Mouse (Mus musculus) testis, adult 2 months (tissue): ENCODE measurements around the gene Kalrn.

Source experiments
- CTCF ChIP-seq: fragments of 200-500 bp; IDR thresholded peaks from 2 replicates; pipeline ENCODE4 v1.5.1; 2012; ENCODE audit warnings: low read depth, mild to moderate bottlenecking, inconsistent platforms, low read length, moderate library complexity; ENCODE audit not compliant: control insufficient read depth, insufficient read depth, insufficient replicate concordance
- POLR2A ChIP-seq: fragments of 200-500 bp; IDR thresholded peaks from 2 replicates; pipeline ENCODE4 v1.6.1; 2012; ENCODE audit warnings: low read depth, mild to moderate bottlenecking, inconsistent platforms, low read length, moderate library complexity; ENCODE audit not compliant: control insufficient read depth

- TF ChIP-seq CTCF (no peak), POLR2A (no peak)
Observed at GRCm38 (mm10) chr16:34395221-34395811, 178.0 kb downstream of the Kalrn start.
